Mouse (Mus musculus) heart, embryonic 14.5 days (tissue): ENCODE results near the gene 6430548M08Rik. TPM values are rescaled to one million over a fixed set of nuclear protein-coding genes. Genes with fewer than 3 reads are reported as not detected.

Experiments
- ATAC-seq: fragments of 200-750 bp; cut with Nextera tagmentation; 2 replicates; pipeline ENCODE4 v1.8.0; 2017; ENCODE audit warnings: low read depth, moderate TSS enrichment; ENCODE audit not compliant: insufficient number of reproducible peaks, insufficient read depth, low FRiP score
- H3K27ac ChIP-seq, 2 experiments: fragments of 200-500 bp in 1 of 2; fragments of 300-500 bp in 1 of 2; sonication (generic) in 1 of 2; replicated peaks in 1 of 2; 2 replicates each; pipeline ENCODE4 v1.5.1; 2012 to 2014; ENCODE audit warnings: low read depth in 2 of 2, low read length in 2 of 2, control low read depth in 1 of 2, mild to moderate bottlenecking in 1 of 2, mixed read lengths in 1 of 2; ENCODE audit not compliant: control insufficient read depth in 1 of 2, insufficient read depth in 1 of 2
- H3K27me3 ChIP-seq: fragments of 300-500 bp; sonication (generic); 2 replicates; pipeline ENCODE4 v1.6.1; 2014; ENCODE audit warnings: mild to moderate bottlenecking, low read length, control low read depth; ENCODE audit not compliant: control insufficient read depth, insufficient read depth
- H3K36me3 ChIP-seq: fragments of 300-500 bp; sonication (generic); 2 replicates; pipeline ENCODE4 v1.6.1; 2014; ENCODE audit warnings: mild to moderate bottlenecking, control low read depth, low read length, mixed read lengths; ENCODE audit not compliant: control insufficient read depth, insufficient read depth
- H3K4me1 ChIP-seq, 2 experiments: fragments of 200-500 bp in 1 of 2; fragments of 300-500 bp in 1 of 2; sonication (generic) in 1 of 2; 2 replicates each; pipeline ENCODE4 v1.6.1; 2012 to 2014; ENCODE audit warnings: low read length in 2 of 2, control low read depth in 1 of 2, mixed read lengths in 1 of 2; ENCODE audit not compliant: control insufficient read depth in 2 of 2, insufficient read depth in 2 of 2
- H3K4me2 ChIP-seq: fragments of 300-500 bp; sonication (generic); 2 replicates; pipeline ENCODE4 v1.6.1; 2014; ENCODE audit warnings: mild to moderate bottlenecking, low read length
- H3K4me3 ChIP-seq, 2 experiments: fragments of 200-500 bp in 1 of 2; fragments of 300-500 bp in 1 of 2; sonication (generic) in 1 of 2; 2 replicates each; pipeline ENCODE4 v1.5.1; 2012 to 2014; ENCODE audit warnings: low read length in 2 of 2, mild to moderate bottlenecking in 2 of 2, control low read depth in 1 of 2, low read depth in 1 of 2, moderate library complexity in 1 of 2; ENCODE audit not compliant: control insufficient read depth in 1 of 2, insufficient read depth in 1 of 2
- H3K9ac ChIP-seq: fragments of 300-500 bp; sonication (generic); 2 replicates; pipeline ENCODE4 v1.6.1; 2014; ENCODE audit warnings: mild to moderate bottlenecking, low read length
- H3K9me3 ChIP-seq: fragments of 300-500 bp; sonication (generic); 2 replicates; pipeline ENCODE4 v1.6.1; 2016; ENCODE audit warnings: low read length, control low read depth; ENCODE audit not compliant: control insufficient read depth
- WGBS: fragments of 180-500 bp; shearing (Covaris S2); extraction: QIAGEN DNeasy Blood & Tissue Kit; methylation state at CpG from one replicate; pipeline ENCODE4 v1.1.7; 2014; 5-methylcytosine and 5-hydroxymethylcytosine counted together
- polyA plus RNA-seq: library from polyadenylated mRNA; unstranded; fragments of >200 nt; fragmentation: Nextera tagmentation; extraction: Ambion mirVana; gene quantifications from 2 replicates; pipeline ENCODE4 v1.2.1, GENCODE M21; 2014

The 6430548M08Rik gene
- polyA plus RNA-seq, 1 experiment from 2014 or later, result 9.2 TPM

DNA sequence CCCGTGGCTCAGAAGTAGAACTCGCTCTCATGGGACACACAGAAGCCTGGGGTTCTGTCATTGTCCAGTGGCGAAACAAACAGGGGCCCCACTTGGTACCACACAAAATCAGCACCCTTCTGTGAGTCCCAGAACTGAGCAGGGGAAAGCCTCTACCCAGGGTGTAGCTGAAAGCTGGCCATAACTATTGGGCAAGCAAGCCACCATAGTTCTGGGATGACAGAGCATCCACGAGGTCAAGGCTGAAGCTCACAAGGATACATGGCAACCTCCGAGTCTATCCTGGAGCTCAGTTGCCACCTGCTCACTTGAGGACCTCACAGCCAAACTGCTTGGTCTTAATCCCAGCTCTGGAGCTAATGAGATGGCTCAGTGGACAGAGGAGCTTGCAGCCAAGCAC lies 67.3 kb downstream of the 6430548M08Rik start:
- peaks cover 29 to 39% of the 10 kb centered on the region in 2 experiments for H3K4me1 ChIP-seq
- H3K4me2 ChIP-seq, result no peak overlapping the region
- H3K27me3 ChIP-seq, result peaks cover 18% of the 10 kb centered on the region
- 89% methylated on average over 5 of the region's 5 CpGs for WGBS
- ATAC-seq, result no peak
- H3K9me3 ChIP-seq, result no peaks in the 10 kb centered on the region
- no peak overlapping the region for H3K4me3 ChIP-seq
- no peak overlapping the region for H3K9ac ChIP-seq
- H3K27ac ChIP-seq, result no peak overlapping the region
- H3K36me3 ChIP-seq, result no peaks in the 10 kb centered on the region

DNA sequence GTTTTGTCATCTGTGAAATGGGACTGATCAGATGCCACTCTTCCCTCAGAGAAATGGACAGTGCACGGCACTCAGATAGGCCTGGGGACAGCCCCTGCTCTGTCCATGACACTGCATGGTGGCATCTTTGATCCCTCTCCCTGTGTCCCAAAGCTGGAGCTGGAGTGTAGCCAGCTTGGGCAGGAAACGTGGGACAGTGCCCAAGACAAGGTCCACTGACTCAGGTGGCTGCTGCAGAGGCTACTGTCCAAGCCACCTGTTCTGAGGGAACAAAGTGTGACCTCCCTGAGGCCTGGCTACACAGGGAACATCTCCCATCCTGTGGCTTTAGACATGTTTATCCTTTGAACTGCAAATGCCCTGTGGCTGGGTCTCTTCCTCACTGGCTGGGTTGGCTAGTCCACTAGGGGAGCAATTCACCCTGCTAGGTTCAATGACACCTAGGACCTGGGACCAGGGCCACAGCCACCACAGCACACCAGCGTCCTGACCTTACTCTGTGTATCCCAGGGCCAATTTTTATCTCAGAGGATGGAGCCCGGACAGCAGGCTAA lies 68.0 kb downstream of the 6430548M08Rik start:
- H3K36me3 ChIP-seq, result no peaks in the 10 kb centered on the region
- peaks cover 11% of the 10 kb centered on the region for H3K27me3 ChIP-seq
- no peak overlapping the region for H3K9ac ChIP-seq
- H3K4me1 ChIP-seq, result peaks cover 28 to 42% of the 10 kb centered on the region in 2 experiments
- no peak for ATAC-seq
- WGBS, result 63% methylated on average over 4 of the region's 4 CpGs
- H3K27ac ChIP-seq, result no peak overlapping the region
- no peak overlapping the region for H3K4me3 ChIP-seq
- no peak overlapping the region for H3K4me2 ChIP-seq
- H3K9me3 ChIP-seq, result no peaks in the 10 kb centered on the region

DNA sequence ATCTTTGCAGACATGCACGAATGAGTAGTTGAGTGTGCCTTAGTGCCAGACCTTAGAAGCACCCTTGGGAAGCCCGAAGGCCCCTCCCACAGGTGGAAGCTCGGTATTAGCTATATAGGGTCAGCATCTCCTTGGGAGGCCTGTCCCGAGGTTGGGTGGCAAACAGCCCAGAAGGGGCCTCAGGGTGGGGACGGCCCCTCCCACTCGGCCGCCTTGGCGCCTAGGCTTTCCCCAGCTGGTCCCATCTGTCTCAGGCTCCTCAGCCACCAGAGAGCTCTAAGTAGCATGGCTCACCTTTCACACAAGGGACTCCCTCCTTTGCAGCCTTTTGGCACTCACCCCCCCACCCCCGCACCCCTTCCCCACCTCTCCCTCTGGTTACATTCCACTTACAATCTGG lies 70.4 kb downstream of the 6430548M08Rik start:
- Histone ChIP-seq H3K9me3 (no peaks in the 10 kb centered on the region), H3K4me3 (no peak overlapping the region), H3K27ac (no peak overlapping the region), H3K4me1 (peaks cover 21 to 28% of the 10 kb centered on the region in 2 experiments), H3K9ac (peak overlapping the region; percentile 25; the same call in 1 of the 2 replicates), H3K4me2 (peak overlapping the region; percentile 11; the same call in 1 of the 2 replicates), H3K36me3 (no peaks in the 10 kb centered on the region), H3K27me3 (0 out of 2 replicates have a peak, but pooled peaks cover 2% of the 10 kb centered on the region)
- ATAC-seq, result no peak
- WGBS, result 31% methylated on average over 9 of the region's 9 CpGs

DNA sequence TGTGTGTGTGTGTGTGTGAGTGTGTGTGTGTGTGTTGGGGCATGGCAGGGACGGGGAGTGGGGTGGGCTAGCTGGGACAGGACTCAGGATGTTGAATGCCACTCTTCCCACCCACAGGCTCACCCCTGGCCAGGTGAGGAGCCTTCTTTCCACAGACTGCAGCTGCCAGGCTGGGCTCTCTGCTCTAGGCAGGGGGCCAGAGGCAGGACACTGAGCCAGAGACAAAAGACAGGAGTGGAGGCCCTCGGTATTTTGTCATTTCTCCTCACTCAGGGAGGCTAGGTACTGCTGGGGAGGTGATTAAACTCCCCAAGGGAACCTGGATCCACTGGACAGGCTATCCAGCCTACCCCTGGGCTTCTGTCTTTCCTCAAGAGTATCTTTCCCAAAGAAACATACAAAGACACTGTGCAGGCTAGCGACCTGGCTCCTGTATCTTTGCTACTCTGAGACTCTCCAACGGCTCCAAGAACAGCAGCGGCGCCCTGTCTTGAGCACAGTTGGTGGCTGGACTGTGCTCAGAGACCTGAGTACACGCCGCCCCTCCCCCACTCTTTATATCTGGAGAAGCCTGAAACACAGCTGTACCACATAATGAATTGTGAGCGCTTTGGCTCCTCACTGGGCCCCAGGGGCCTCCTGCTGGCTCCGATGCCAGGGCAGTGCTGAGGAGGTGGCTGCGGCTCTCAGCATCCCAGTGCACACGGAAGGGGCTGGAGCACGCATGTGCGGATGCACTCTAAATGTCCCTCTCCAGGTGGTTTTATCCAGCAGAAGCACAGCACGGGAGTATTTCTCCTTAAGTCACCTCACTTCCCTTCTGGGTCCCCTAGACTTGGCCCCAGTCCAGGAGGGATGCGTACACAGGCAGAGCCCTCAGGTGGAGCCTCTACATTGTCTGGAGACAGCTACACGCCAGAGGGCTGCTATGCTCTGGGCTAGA lies 71.2 kb downstream of the 6430548M08Rik start:
- H3K27ac ChIP-seq, result peak overlapping the region in 1 of 2 experiments; percentile 68
- no peak overlapping the region for H3K4me3 ChIP-seq
- no peaks in the 10 kb centered on the region for H3K9me3 ChIP-seq
- no peak overlapping the region for H3K4me2 ChIP-seq
- 36% methylated on average over 17 of the region's 17 CpGs for WGBS
- H3K36me3 ChIP-seq, result no peaks in the 10 kb centered on the region
- H3K9ac ChIP-seq, result no peak overlapping the region
- peaks cover 22 to 32% of the 10 kb centered on the region in 2 experiments for H3K4me1 ChIP-seq
- 0 out of 2 replicates have a peak, but pooled peaks cover 2% of the 10 kb centered on the region for H3K27me3 ChIP-seq
- no peak for ATAC-seq

DNA sequence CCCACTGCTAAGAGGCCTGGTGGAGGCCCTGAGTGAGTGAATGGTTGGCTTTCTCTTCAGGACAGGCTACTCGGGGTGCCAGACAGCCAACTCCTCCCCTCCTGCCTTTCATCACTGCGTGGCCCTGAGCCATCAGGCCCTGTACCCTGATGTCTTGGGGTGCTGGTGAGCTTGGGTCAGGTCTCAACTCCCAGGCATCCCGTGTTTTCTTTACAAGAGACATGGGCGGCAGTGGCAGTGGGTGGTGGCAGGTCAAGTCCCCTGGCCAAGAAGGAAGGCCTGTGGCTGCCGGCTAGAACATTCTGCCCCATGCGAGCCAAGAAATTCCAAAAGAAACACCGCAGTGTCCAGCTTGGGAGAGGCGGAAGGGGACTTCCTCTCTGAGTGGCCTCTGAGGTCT lies 72.5 kb downstream of the 6430548M08Rik start:
- no peak for ATAC-seq
- WGBS, result 52% methylated on average over 8 of the region's 8 CpGs
- Histone ChIP-seq H3K36me3 (no peaks in the 10 kb centered on the region), H3K4me3 (no peak overlapping the region), H3K27me3 (no peaks in the 10 kb centered on the region), H3K9ac (no peak overlapping the region; the same call in 1 of the 2 replicates), H3K27ac (no peak overlapping the region), H3K9me3 (no peaks in the 10 kb centered on the region), H3K4me2 (no peak overlapping the region), H3K4me1 (peaks cover 28 to 40% of the 10 kb centered on the region in 2 experiments)

DNA sequence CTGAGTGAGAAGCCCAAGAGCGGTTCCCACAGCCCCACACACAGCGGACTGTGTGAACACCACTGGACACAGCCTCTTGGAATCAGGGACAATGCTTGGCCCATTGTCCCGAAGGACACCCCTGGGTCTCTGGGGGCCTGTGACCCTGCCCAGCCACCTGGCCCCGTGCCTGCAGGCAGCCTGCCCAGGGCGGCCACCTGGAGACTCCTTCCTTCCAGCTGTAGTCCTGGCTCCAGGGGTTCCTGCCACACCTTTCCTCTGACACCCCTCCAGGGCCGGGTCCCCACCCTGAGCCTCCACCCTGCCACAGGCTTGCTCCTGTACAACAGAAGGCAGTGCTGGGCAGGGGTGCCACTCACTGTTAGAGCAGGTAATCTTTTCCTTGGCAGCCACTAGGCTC lies 74.6 kb downstream of the 6430548M08Rik start:
- H3K27me3 ChIP-seq, result no peaks in the 10 kb centered on the region
- H3K4me2 ChIP-seq, result no peak overlapping the region
- H3K27ac ChIP-seq, result no peak overlapping the region
- no peaks in the 10 kb centered on the region for H3K36me3 ChIP-seq
- H3K9ac ChIP-seq, result no peak overlapping the region
- 75% methylated on average over 6 of the region's 6 CpGs for WGBS
- H3K4me3 ChIP-seq, result no peak overlapping the region
- ATAC-seq, result no peak
- H3K9me3 ChIP-seq, result no peaks in the 10 kb centered on the region
- peaks cover 33 to 46% of the 10 kb centered on the region in 2 experiments for H3K4me1 ChIP-seq

DNA sequence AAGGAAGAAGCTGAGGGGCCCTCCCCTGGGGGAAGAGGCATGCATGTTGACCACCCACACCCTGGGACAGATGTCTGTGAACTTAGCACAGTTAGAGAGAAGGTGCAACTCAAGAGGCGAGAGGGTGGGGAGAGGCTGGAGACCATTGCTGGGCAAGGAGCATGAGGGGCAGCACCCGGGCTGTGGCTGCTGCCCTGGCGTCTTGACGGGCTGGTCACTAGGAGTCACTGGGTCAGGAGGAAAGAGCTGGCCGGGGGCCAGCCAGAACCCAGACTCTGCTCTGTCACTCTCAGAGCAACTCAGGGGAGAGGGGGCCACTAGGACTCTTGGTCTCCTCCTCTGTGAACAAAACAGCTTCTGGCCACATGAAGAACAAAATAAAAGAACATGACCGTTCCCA lies 75.5 kb downstream of the 6430548M08Rik start:
- H3K4me1 ChIP-seq, result peaks cover 27 to 42% of the 10 kb centered on the region in 2 experiments
- ATAC-seq, result no peak
- H3K27me3 ChIP-seq, result no peaks in the 10 kb centered on the region
- no peak overlapping the region for H3K4me2 ChIP-seq
- no peak overlapping the region for H3K9ac ChIP-seq
- no peaks in the 10 kb centered on the region for H3K9me3 ChIP-seq
- no peak overlapping the region for H3K27ac ChIP-seq
- no peaks in the 10 kb centered on the region for H3K36me3 ChIP-seq
- 60% methylated on average over 6 of the region's 6 CpGs for WGBS
- H3K4me3 ChIP-seq, result no peak overlapping the region
